Mouse (Mus musculus) hindlimb bud, embryonic 11.5 days (tissue): ENCODE data around the gene Igfbpl1.

ENCODE experiments used
- DNase-seq: peaks from one replicate; pipeline ENCODE4 v3.0.0-alpha.2; 2012; ENCODE audit warnings: low read depth, low spot score; ENCODE audit errors: extremely low spot score

Gene Igfbpl1

GRCm38 (mm10) chr4:45771173-45771572, 55.5 kb downstream of the Igfbpl1 start:
- no peak for DNase-seq

DNA sequence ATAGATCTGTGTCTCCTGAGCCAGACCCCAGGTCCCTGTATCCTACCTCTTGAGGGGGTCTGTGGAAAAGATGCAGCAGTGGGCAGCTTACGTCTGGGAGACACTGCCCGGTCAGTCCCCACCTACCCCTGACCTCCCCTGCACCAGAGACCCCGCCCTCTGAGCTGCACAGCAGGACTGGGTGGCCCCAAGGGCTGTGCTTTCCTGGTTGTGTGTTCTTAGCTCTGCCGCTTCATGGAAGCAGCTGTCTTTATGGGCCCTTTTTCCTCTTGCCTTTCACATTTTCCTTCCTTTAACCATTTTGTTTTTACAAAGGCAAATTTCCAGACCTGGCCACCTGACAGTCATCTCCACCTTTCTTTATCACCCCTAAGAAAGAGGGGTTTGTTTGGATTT, 56.1 kb downstream of the Igfbpl1 start:
- DNase-seq = no peak

DNA sequence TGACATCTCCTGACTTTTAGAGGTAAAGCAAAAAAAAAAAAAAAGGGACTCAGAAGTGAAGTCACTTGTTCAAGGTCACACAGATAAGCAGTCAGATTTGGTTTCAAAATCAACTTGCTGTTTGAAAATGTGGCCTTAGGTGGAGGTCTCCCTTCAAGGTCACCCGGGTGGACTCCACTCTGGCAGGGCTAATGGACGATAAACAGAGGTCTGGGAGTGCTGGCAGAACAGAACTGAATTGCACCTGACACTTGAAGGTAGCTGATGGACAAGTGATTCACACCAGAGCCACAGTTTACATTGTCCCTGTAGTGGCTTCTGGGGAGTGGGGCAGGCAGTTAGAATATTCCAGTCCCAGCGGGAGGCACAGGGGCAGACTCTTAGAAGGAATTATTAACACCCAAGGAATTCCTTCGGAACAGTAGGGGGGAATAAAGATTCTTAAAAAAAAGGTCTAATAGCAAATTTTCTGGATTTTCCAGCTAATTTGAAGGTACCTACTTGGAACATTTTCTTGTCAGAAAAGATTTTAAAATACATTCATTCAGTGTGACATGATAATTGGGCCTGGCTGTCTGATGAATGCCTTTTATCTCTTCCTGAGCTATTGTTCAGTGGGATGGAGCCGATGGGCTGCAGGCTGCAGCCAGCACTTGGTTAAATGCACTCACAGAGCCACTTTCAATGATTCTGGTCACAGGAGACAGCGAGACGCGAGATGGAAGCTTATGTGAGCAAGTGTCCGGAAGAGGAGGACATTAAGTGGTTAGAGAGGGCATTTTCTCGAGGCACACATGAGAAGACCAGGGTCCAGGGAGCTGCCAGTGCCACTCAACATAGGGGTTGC, 56.7 kb downstream of the Igfbpl1 start:
- no peak for DNase-seq

DNA sequence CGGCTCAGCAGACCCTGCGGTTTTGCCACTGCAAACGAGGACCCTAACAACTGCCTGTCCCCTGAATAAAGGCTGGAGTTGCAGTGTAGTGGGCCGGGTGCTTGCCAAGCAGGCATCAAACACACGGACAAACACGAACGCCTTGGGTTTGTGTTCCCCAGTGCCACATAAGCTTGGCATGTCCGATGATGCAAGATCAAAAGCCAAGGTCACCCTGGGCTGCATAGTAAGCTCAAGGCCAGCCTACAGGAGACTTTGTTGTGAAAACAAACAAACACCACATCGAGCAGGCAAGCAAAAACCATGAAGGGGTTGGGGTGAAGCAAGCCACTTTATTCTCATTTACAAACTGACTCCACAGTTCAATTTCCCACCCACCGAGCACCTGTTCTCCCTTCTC, 57.6 kb downstream of the Igfbpl1 start:
- no peak for DNase-seq

DNA sequence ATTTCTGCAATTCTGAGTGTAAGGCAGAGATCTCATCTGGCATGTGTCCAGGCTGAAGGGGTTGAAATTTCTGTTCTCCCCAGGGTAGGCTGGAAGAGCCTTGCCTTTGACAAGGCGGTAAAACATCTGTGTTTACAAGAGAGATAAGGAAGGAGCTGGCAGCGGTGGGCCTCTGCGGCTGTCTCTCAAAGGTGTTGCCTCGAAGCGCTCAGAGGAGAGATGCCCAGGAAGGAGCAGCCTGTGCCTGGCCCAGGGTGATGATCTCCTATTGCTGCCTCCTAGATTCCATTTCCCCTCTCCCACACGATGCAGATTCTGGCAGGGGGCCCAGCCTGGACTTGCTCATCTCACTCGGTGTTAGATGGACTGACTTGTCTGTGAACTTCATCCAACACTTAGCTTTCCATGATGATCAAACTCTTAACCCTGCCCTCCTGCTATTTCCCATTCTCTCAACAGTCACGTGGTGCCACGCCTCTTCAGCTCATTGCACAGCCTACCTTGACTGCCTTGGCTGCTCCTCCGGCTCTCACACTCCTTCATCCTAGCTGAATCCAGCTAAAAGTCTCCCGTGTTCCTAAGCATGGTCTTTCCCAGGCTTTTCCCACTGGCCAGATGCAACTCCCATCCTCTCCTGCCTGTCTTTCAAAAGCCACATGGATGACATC, 58.7 kb downstream of the Igfbpl1 start:
- no peak for DNase-seq

DNA sequence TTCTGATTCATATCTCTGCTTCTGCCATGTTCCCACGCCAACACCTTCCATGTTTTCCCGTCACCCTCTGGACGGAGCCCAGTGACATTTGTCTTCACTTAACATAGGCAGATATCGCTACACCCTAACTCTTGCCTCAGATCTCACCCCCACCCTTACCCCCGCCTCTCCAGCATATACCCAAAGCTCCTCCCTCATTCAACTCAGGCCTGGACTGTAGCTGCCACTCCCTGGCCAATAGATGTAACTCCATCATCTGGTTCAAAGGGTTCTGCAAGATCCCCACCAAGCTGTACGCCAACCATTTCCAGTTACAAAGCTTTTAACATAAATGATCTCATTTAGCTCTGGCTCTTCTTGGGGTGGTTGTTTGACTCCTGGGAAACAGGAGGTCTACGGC, 59.9 kb downstream of the Igfbpl1 start:
- DNase-seq = no peak

GRCm38 (mm10) chr4:45765565-45766201, 61.0 kb downstream of the Igfbpl1 start:
- DNase-seq = no peak

GRCm38 (mm10) chr4:45765121-45765564, 61.6 kb downstream of the Igfbpl1 start:
- no peak for DNase-seq

GRCm38 (mm10) chr4:45764141-45764494, 62.6 kb downstream of the Igfbpl1 start:
- DNase-seq = no peak

- DNase-seq = no peak
These were observed 63.2 kb downstream of the Igfbpl1 start for GRCm38 (mm10) chr4:45763288-45764140.

- no peak for DNase-seq
These were observed 64.1 kb downstream of the Igfbpl1 start for GRCm38 (mm10) chr4:45762600-45762999.
